Mouse (Mus musculus) small intestine, adult 2 months (tissue): ENCODE measurements around the gene Iqcf6. TPM values are rescaled to one million over a fixed set of nuclear protein-coding genes. Genes with fewer than 3 reads are reported as not detected.

Source experiments
- H3K27ac ChIP-seq: fragments of 200-500 bp; 2 replicates; pipeline ENCODE4 v1.5.1; 2012; ENCODE audit warnings: low read depth, low read length, control low read depth, inconsistent platforms; ENCODE audit not compliant: insufficient read depth
- H3K27me3 ChIP-seq: fragments of 200-500 bp; 2 replicates; pipeline ENCODE4 v1.6.1; 2012; ENCODE audit warnings: mild to moderate bottlenecking, moderate library complexity, low read length, inconsistent platforms; ENCODE audit not compliant: control insufficient read depth, insufficient read depth
- H3K36me3 ChIP-seq: fragments of 200-500 bp; 2 replicates; pipeline ENCODE4 v1.6.1; 2012; ENCODE audit warnings: mild to moderate bottlenecking, low read length, control low read depth, inconsistent platforms; ENCODE audit not compliant: control insufficient read depth, insufficient read depth
- H3K4me1 ChIP-seq: fragments of 200-500 bp; 2 replicates; pipeline ENCODE4 v1.6.1; 2012; ENCODE audit warnings: low read length, inconsistent platforms, mixed read lengths; ENCODE audit not compliant: control insufficient read depth, insufficient read depth, insufficient read length
- H3K4me3 ChIP-seq: fragments of 200-500 bp; 2 replicates; pipeline ENCODE4 v1.5.1; 2012; ENCODE audit warnings: low read depth, mild to moderate bottlenecking, control low read depth, inconsistent platforms, low read length, moderate library complexity
- CTCF ChIP-seq: fragments of 200-500 bp; IDR thresholded peaks from 2 replicates; pipeline ENCODE4 v1.5.1; 2012; ENCODE audit warnings: low read depth, mild to moderate bottlenecking, control low read depth, inconsistent platforms, low read length, moderate library complexity, mixed read lengths; ENCODE audit not compliant: insufficient replicate concordance, insufficient read length; ENCODE audit errors: extremely low read depth
- POLR2A ChIP-seq: fragments of 200-500 bp; IDR thresholded peaks from 2 replicates; pipeline ENCODE4 v1.6.1; 2012; ENCODE audit warnings: low read depth, mild to moderate bottlenecking, control low read depth, inconsistent platforms, low read length, moderate library complexity
- WGBS: fragments of 180-500 bp; shearing (Covaris S2); methylation state at CpG from one replicate; pipeline ENCODE4 v1.1.7; 2018; 5-methylcytosine and 5-hydroxymethylcytosine counted together
- polyA plus RNA-seq: library from polyadenylated mRNA; depleted of rRNA; stranded (reverse); fragments of >200 nt; gene quantifications from 2 replicates; pipeline ENCODE4 v1.2.3, GENCODE M21; 2012; rRNA removed

Gene Iqcf6
- polyA plus RNA-seq, 1 experiment, result not detected

GRCm38 (mm10) chr9:106675480-106675879 lies 49.1 kb downstream of the Iqcf6 start:
- Histone ChIP-seq H3K27me3 (no peaks in the 10 kb centered on the region), H3K4me1 (no peaks in the 10 kb centered on the region), H3K36me3 (peaks cover 31% of the 10 kb centered on the region; the same call in 1 of the 2 replicates), H3K4me3 (no peak overlapping the region), H3K27ac (no peak overlapping the region)
- 0% methylated on average over 1 of the region's 1 CpGs for WGBS
- TF ChIP-seq CTCF (peak; percentile 68; the same call in 1 of the 2 replicates), POLR2A (no peak)

- H3K27ac ChIP-seq, result no peak overlapping the region
- H3K27me3 ChIP-seq, result no peaks in the 10 kb centered on the region
- H3K4me1 ChIP-seq, result no peaks in the 10 kb centered on the region
- TF ChIP-seq CTCF (no peak), POLR2A (no peak)
- no peak overlapping the region for H3K4me3 ChIP-seq
- H3K36me3 ChIP-seq, result peaks cover 31% of the 10 kb centered on the region; the same call in 1 of the 2 replicates
- WGBS, result 84% methylated on average over 9 of the region's 9 CpGs
Measured at GRCm38 (mm10) chr9:106675965-106676364, 49.6 kb downstream of the Iqcf6 start.

DNA sequence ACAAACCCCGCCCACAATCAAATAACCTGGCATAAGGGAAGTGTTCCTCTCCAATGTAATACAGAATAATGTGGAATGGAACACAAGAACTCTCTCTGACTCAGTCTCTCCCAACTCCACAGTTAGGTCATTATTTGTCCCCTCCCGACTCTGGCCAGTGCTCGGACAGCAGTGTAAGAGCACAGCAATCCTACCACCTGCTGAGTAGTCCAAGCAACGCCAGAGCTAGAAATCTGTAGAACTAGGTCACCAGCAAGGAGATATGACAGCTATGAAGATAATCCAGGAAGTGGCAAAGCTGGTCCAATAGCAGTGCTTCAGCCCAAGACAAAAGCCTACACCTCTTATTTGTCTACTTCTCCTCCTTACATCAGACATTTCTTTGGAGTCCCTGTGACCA lies 50.2 kb downstream of the Iqcf6 start:
- TF ChIP-seq CTCF (no peak), POLR2A (no peak)
- peaks cover 32% of the 10 kb centered on the region; the same call in 1 of the 2 replicates for H3K36me3 ChIP-seq
- 70% methylated on average over 4 of the region's 4 CpGs for WGBS

More for the DNA sequence above, 50.2 kb downstream of the Iqcf6 start:
- Histone ChIP-seq H3K4me3 (no peak overlapping the region), H3K27me3 (no peaks in the 10 kb centered on the region), H3K27ac (no peak overlapping the region), H3K4me1 (no peaks in the 10 kb centered on the region)

Other genes starting within 250 kb of the Iqcf6 start
- 259 and 390 TPM in 2 replicates for gene Rpl29, start 197.1 kb upstream of the Iqcf6 start, polyA plus RNA-seq
- gene Acy1, start 188.3 kb upstream of the Iqcf6 start, polyA plus RNA-seq, result 45.3 and 120 TPM in 2 replicates
- gene Abhd14b, start 179.1 kb upstream of the Iqcf6 start, polyA plus RNA-seq, result 40.3 and 53.1 TPM in 2 replicates
- gene Abhd14a, start 178.9 kb upstream of the Iqcf6 start, polyA plus RNA-seq, result 17.2 and 28.9 TPM in 2 replicates
- 20.4 and 21.1 TPM in 2 replicates for gene Pcbp4, start 173.3 kb upstream of the Iqcf6 start, polyA plus RNA-seq
- gene Gpr62, start 160.6 kb upstream of the Iqcf6 start, polyA plus RNA-seq, result 0.09 and 0.39 TPM in 2 replicates
- gene Rrp9, start 150.6 kb upstream of the Iqcf6 start, polyA plus RNA-seq, result 11.1 and 18.3 TPM in 2 replicates
- gene Parp3, start 149.6 kb upstream of the Iqcf6 start, polyA plus RNA-seq, result 13.5 and 19.5 TPM in 2 replicates
- gene Iqcf1, start 126.6 kb upstream of the Iqcf6 start, polyA plus RNA-seq, result not detected in 2 replicates
- gene Iqcf5, start 112.0 kb upstream of the Iqcf6 start, polyA plus RNA-seq, result not detected in 2 replicates
- gene Iqcf3, start 65.0 kb upstream of the Iqcf6 start, polyA plus RNA-seq, result not detected in 2 replicates
- gene Iqcf4, start 55.6 kb upstream of the Iqcf6 start, polyA plus RNA-seq, result not detected in 2 replicates
- 0.14 TPM in 1 of 2 replicates, not detected in the other for gene Grm2, start 29.5 kb downstream of the Iqcf6 start, polyA plus RNA-seq
- 50.1 and 77.9 TPM in 2 replicates for gene Tex264, start 59.3 kb downstream of the Iqcf6 start, polyA plus RNA-seq
- gene Rad54l2, start 162.6 kb downstream of the Iqcf6 start, polyA plus RNA-seq, result 19.3 and 34.9 TPM in 2 replicates
- gene Dcaf1, start 195.3 kb downstream of the Iqcf6 start, polyA plus RNA-seq, result 3.3 and 6.4 TPM in 2 replicates